Mouse (Mus musculus) cerebellum, adult 2 months (tissue): ENCODE data around the gene Spry1.

Source experiments
- CTCF ChIP-seq: fragments of 200-500 bp; IDR thresholded peaks from 2 replicates; pipeline ENCODE4 v1.5.1; 2011; ENCODE audit warnings: low read depth, mild to moderate bottlenecking, control low read depth, low read length, moderate library complexity, borderline replicate concordance; ENCODE audit not compliant: insufficient read depth
- POLR2A ChIP-seq: fragments of 200-500 bp; IDR thresholded peaks from 2 replicates; pipeline ENCODE4 v1.6.1; 2011; ENCODE audit warnings: low read length, control low read depth, borderline replicate concordance; ENCODE audit not compliant: insufficient read depth

DNA sequence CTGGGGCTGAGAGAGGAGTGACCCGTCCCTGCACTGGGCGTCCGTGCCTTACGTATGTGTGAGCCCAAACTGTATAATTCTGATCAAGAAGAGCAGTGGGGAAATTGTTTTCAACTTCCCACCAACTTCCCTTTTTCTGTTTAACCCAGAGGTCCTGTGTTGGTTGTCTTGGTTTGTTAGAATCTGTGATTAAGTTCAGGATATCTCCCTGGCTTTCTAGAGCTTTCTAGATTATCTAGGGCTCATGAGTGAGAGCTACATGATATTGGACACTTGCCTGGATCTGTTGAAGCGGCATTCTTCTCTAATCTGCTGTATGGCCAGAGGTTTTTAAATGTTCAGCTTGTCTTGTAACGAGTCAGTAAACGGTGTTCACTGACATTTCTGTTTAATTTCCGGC lies 53.8 kb downstream of the Spry1 start:
- no peak for TF ChIP-seq CTCF
- TF ChIP-seq POLR2A: no peak
